Mouse (Mus musculus) lung, adult 2 months (tissue): ENCODE results near the gene Tbata.

Experiments
- CTCF ChIP-seq: fragments of 200-500 bp; IDR thresholded peaks from 2 replicates; pipeline ENCODE4 v1.5.1; 2011; ENCODE audit warnings: mild to moderate bottlenecking, low read length, control low read depth; ENCODE audit not compliant: insufficient read depth
- POLR2A ChIP-seq: fragments of 200-500 bp; IDR thresholded peaks from 2 replicates; pipeline ENCODE4 v1.6.1; 2011; ENCODE audit warnings: low read depth, mild to moderate bottlenecking, control low read depth, low read length, borderline replicate concordance; ENCODE audit errors: extremely low read depth

DNA sequence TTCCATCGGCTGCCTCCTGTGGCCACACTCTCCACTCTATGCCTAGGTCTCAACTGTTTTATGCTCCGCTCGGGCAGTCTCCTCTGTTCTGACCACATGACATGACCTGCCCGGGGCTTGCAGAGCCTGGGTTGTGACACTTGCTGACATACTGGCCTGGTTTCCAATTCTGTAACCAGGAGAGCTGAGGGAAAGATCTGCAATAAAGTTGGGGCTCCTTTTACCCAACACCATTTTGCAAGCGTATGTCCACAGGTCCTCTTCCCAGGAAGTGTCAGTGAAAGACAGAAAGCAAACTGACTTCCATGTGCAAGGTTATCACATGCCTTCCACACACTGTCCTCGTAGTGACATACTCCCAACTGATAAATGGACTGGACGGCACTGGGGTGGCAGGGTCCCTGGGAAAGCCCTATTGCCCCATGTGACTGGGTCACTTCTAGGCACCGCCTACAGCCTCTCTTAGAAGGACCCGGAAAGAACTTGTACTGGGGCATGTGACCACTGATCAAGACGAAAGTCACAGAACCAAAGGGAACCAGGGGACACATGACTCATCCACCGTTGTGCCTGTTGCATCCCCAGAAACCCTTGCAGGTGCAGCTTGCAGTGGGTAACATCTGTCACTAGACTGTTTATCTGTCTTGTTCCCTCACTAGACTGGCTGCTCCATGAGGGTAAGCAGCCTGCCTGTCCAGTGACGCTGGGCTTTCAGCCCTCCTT, 30.0 kb downstream of the Tbata start:
- TF ChIP-seq CTCF: no peak
- no peak for TF ChIP-seq POLR2A
